Mouse (Mus musculus) cortical plate, adult 2 months (tissue): ENCODE data around the gene Bud31.

ENCODE experiments used
- CTCF ChIP-seq: fragments of 200-500 bp; IDR thresholded peaks from 2 replicates; pipeline ENCODE4 v1.5.1; 2011; ENCODE audit warnings: mild to moderate bottlenecking, control low read depth, low read length; ENCODE audit not compliant: insufficient read depth; ENCODE audit errors: extremely low read depth
- POLR2A ChIP-seq: fragments of 200-500 bp; IDR thresholded peaks from 2 replicates; pipeline ENCODE4 v1.6.1; 2011; ENCODE audit warnings: mild to moderate bottlenecking, low read length, control low read depth; ENCODE audit not compliant: insufficient read depth; ENCODE audit errors: extremely low read depth

GRCm38 (mm10) chr5:145190373-145190772 lies 50.2 kb downstream of the Bud31 start:
- no peak for TF ChIP-seq POLR2A
- no peak for TF ChIP-seq CTCF
